Mouse (Mus musculus) hindbrain, postnatal 0 days (tissue): Measurements from ENCODE around the gene Lrrk2. TPM values are rescaled to one million over a fixed set of nuclear protein-coding genes. Genes with fewer than 3 reads are reported as not detected.

Experiments
- ATAC-seq: fragments of 200-750 bp; cut with Nextera tagmentation; 2 replicates; pipeline ENCODE4 v1.8.0; 2017; ENCODE audit warnings: mild to moderate bottlenecking, moderate TSS enrichment, moderate library complexity
- DNase-seq: peaks from one replicate; pipeline ENCODE4 v3.0.0-alpha.2; 2015; ENCODE audit warnings: low spot score
- H3K27ac ChIP-seq: fragments of 300-500 bp; sonication (generic); 2 replicates; pipeline ENCODE4 v1.5.1; 2014; ENCODE audit warnings: mild to moderate bottlenecking
- H3K27me3 ChIP-seq: fragments of 300-500 bp; sonication (generic); 2 replicates; pipeline ENCODE4 v1.6.1; 2014; ENCODE audit warnings: low read length, mixed read lengths; ENCODE audit not compliant: insufficient read depth
- H3K36me3 ChIP-seq: fragments of 300-500 bp; sonication (generic); 2 replicates; pipeline ENCODE4 v1.6.1; 2014; ENCODE audit warnings: low read length, mixed read lengths; ENCODE audit not compliant: insufficient read depth
- H3K4me1 ChIP-seq: fragments of 300-500 bp; sonication (generic); 2 replicates; pipeline ENCODE4 v1.6.1; 2014; ENCODE audit warnings: antibody characterized with exemption, low read length, mixed read lengths; ENCODE audit not compliant: insufficient read depth
- H3K4me2 ChIP-seq: fragments of 300-500 bp; sonication (generic); 2 replicates; pipeline ENCODE4 v1.6.1; 2014; ENCODE audit warnings: low read depth, mild to moderate bottlenecking, low read length, moderate library complexity, mixed read lengths
- H3K4me3 ChIP-seq: fragments of 300-500 bp; sonication (generic); 2 replicates; pipeline ENCODE4 v1.5.1; 2014; ENCODE audit warnings: low read length
- H3K9ac ChIP-seq: fragments of 300-500 bp; sonication (generic); replicated peaks from 2 replicates; pipeline ENCODE4 v1.6.1; 2014; ENCODE audit warnings: mild to moderate bottlenecking, low read length, moderate library complexity, mixed read lengths
- H3K9me3 ChIP-seq: fragments of 300-500 bp; sonication (generic); 2 replicates; pipeline ENCODE4 v1.6.1; 2016; ENCODE audit warnings: low read length, mixed read lengths
- CTCF ChIP-seq: IDR thresholded peaks from 2 replicates; pipeline ENCODE4 v1.5.1; 2016; ENCODE audit warnings: antibody characterized with exemption, control low read depth, low read depth
- WGBS: fragments of 180-500 bp; shearing (Covaris S2); extraction: QIAGEN DNeasy Blood & Tissue Kit; methylation state at CpG from one replicate; pipeline ENCODE4 v1.1.7; 2014; 5-methylcytosine and 5-hydroxymethylcytosine counted together
- polyA plus RNA-seq: library from polyadenylated mRNA; unstranded; fragments of >200 nt; fragmentation: Nextera tagmentation; extraction: Ambion mirVana; gene quantifications from 2 replicates; pipeline ENCODE4 v1.2.1, GENCODE M21; 2015
- total RNA-seq: library from RNA; depleted of rRNA; stranded (reverse); fragments of >200 nt; gene quantifications from 2 replicates; pipeline ENCODE4 v1.2.3, GENCODE M21; 2014

Gene Lrrk2
- total and polyA plus RNA-seq, 2 experiments from 2014 or later = 1.9 to 5.5 TPM

DNA sequence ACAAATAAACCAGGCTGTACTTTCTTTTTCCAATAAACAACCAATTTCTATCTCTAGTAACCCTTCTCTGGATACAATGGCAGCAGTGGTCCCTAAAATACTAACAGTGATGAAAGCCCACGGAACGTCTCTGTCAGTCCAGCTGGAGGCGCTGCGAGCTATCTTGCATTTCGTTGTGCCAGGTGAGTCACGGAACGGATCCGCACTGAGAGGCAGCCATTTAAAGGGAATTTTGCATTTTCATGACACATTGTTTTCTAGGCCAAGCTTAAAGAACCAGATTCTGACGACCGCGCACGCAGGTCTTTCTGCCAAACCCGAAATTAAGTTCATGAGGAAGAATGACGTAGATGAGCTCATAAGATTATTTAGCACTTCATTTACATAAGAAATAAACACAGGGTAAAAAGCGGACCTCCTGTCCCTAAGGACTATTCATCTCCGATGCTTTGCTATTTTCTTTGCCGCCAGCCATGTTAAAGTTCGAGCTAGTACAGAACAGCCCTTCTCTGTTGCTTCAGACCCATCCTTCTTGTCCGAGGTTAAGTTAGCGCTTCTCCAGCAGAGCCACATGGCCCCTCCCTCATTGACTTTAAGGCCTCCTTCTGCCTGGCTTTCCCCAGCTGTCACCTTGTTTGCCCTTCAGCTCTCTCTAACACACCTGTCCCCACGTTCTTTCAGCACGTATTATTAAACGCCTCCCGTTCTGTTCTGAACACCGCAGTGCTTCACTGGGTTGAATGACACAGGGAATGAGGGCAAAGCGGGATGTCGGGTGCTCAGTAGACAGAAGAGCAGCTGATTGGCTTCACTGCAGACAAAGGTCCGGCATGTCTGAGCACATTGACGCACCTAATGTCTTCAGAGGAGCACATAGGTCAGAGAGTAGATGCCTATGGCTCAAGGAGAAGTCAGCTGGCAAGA is 36.5 kb downstream of the Lrrk2 start:
- Histone ChIP-seq H3K4me1 (no peaks in the 10 kb centered on the region), H3K27ac (no peak overlapping the region), H3K4me3 (peak overlapping the region; percentile 6), H3K9me3 (no peaks in the 10 kb centered on the region), H3K9ac (no peak overlapping the region), H3K4me2 (peak overlapping the region; percentile 44), H3K36me3 (no peaks in the 10 kb centered on the region), H3K27me3 (no peaks in the 10 kb centered on the region)
- peak; percentile 57 for TF ChIP-seq CTCF
- ATAC-seq (peak; percentile 51; the same call in 1 of the 2 replicates), DNase-seq (peak; percentile 78)
- 25% methylated on average over 29 of the region's 29 CpGs for WGBS

DNA sequence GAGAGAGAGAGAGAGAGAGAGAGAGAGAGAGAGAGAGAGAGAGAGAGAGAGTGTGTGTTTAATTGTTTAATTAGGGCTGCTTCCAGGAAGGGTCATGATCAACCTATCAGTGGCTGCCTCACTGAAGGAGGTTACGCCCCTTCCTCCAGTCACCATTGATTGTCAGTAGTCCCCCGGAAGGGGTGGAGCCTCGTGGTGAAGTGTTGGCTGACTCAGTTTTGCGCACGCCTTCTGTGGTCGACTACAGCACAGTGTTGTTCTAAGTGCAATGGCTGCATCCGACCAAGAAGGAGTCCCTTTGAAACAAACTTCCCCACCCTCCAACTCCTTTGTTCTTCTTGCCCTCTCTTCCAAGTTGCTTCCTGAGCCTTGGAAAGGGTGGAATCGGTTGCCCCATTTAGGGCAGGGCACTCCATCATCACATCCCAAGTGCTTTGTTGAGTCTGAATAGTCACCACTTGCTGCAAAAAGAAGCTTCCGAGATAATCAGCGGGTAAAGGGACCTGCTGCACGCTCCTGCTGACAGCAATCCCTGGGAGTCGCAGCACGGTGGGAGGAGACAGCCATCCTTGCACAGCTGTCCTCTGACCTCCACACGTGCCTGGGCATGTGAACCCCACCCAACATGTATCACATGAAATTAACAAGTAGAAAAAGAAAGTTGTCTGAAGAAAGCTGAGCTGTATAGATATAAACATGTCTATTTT is 62.4 kb downstream of the Lrrk2 start:
- Histone ChIP-seq H3K27ac (no peak overlapping the region), H3K36me3 (no peaks in the 10 kb centered on the region; the same call in 1 of the 2 replicates), H3K4me1 (no peaks in the 10 kb centered on the region), H3K4me3 (no peak overlapping the region), H3K4me2 (no peak overlapping the region), H3K27me3 (no peaks in the 10 kb centered on the region), H3K9me3 (no peaks in the 10 kb centered on the region), H3K9ac (no peak overlapping the region)
- no peak for TF ChIP-seq CTCF
- 61% methylated on average over 14 of the region's 14 CpGs for WGBS
- ATAC-seq (no peak), DNase-seq (peak; percentile 16)

- Histone ChIP-seq H3K9ac (no peak overlapping the region), H3K27ac (no peak overlapping the region), H3K27me3 (no peaks in the 10 kb centered on the region), H3K4me3 (no peak overlapping the region), H3K4me2 (no peak overlapping the region), H3K36me3 (no peaks in the 10 kb centered on the region; the same call in 1 of the 2 replicates), H3K9me3 (no peaks in the 10 kb centered on the region), H3K4me1 (no peaks in the 10 kb centered on the region)
- DNase-seq = peak; percentile 65
- no peak for ATAC-seq
- peak; percentile 86 for TF ChIP-seq CTCF
- 47% methylated on average over 15 of the region's 15 CpGs for WGBS
Measured at GRCm38 (mm10) chr15:91736791-91737533, 64.0 kb downstream of the Lrrk2 start.

DNA sequence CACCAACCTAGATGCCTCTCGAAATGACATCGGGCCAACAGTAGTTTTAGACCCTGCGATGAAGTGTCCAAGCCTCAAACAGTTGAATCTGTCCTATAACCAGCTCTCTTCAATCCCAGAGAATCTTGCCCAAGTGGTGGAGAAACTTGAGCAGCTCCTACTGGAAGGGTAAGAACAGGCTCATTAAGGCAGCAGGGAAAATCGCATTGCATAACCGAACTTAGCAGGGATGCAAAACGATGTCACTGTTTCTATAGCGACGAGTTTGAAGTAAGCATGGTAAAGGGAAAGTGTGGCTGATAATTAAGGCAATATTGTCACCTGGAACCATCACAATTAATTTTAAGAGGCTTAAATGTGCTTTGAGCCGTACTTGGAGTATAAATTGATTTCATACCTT is 65.8 kb downstream of the Lrrk2 start:
- H3K4me2 ChIP-seq = no peak overlapping the region
- no peaks in the 10 kb centered on the region for H3K27me3 ChIP-seq
- DNase-seq (no peak), ATAC-seq (no peak)
- 73% methylated on average over 9 of the region's 9 CpGs for WGBS
- H3K9me3 ChIP-seq = no peaks in the 10 kb centered on the region
- H3K9ac ChIP-seq = no peak overlapping the region
- H3K4me1 ChIP-seq = no peaks in the 10 kb centered on the region
- H3K36me3 ChIP-seq = no peaks in the 10 kb centered on the region; the same call in 1 of the 2 replicates
- H3K27ac ChIP-seq = no peak overlapping the region
- H3K4me3 ChIP-seq = no peak overlapping the region
- no peak for TF ChIP-seq CTCF

DNA sequence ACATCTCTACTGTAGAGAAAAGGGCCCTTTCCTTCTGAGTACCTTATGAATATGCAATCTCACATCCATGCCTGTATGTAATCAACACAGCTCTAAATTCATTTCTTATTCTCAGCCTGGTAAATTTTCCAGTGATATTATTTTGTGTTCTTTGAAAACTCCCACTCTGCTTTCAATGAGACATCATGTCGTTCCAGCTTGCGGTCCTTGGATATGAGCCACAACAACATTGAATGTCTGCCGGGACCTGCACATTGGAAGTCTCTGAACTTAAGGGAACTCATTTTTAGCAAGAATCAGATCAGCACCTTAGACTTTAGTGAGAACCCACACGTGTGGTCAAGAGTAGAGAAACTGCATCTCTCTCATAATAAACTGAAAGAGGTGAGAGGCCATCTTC is 72.5 kb downstream of the Lrrk2 start:
- WGBS = 84% methylated on average over 4 of the region's 4 CpGs
- ATAC-seq = no peak

DNA sequence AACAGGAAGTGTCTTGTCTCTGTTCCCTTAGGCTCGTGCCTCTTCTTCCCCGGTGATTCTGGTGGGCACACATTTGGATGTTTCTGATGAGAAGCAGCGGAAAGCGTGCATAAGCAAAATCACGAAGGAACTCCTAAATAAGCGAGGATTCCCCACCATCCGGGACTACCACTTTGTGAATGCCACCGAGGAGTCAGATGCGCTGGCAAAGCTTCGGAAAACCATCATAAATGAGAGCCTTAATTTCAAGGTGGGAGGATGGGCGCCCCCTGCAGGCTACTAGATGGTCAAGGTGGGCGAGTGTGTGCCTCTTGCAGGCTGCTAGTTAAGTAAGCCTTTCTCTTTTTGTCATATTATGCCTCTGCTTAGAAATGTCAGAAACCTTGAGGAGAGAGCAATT is 79.1 kb downstream of the Lrrk2 start:
- no peak overlapping the region for H3K9ac ChIP-seq
- H3K9me3 ChIP-seq = no peaks in the 10 kb centered on the region
- no peaks in the 10 kb centered on the region for H3K27me3 ChIP-seq
- 0 out of 2 replicates have a peak overlapping the region, but pooled peaks have one; percentile 7 for H3K4me2 ChIP-seq
- H3K4me1 ChIP-seq = no peaks in the 10 kb centered on the region
- no peak for ATAC-seq
- no peak overlapping the region for H3K4me3 ChIP-seq
- DNase-seq = peak; percentile 76
- 60% methylated on average over 12 of the region's 12 CpGs for WGBS
- H3K36me3 ChIP-seq = no peaks in the 10 kb centered on the region
- H3K27ac ChIP-seq = no peak overlapping the region
- peak; percentile 69 for TF ChIP-seq CTCF

More for the DNA sequence above, 72.5 kb downstream of the Lrrk2 start:
- Histone ChIP-seq H3K9ac (no peak overlapping the region), H3K36me3 (no peaks in the 10 kb centered on the region), H3K9me3 (no peaks in the 10 kb centered on the region), H3K27me3 (no peaks in the 10 kb centered on the region), H3K4me3 (no peak overlapping the region), H3K4me2 (no peak overlapping the region), H3K27ac (no peak overlapping the region), H3K4me1 (no peaks in the 10 kb centered on the region)
- no peak for DNase-seq
- TF ChIP-seq CTCF = no peak
